ENCODE assay signal across 12 mouse cellular contexts in genomic region chr12:53621271-53621670, GRCm38 (mm10).
"Had no signal": no experiment of that assay in that cellular context is flagged by ENCODE, and none has a peak within 500 bp of the region (broad histone marks: within the 10 kb centered on the region; RNA-seq: fewer than 3 reads in every experiment).

No protein-coding gene starts in this region.

- H3K4me2 ChIP-seq: kidney, embryonic 15.5 days; liver, embryonic 11.5 days; liver, embryonic 15.5 days; midbrain, embryonic 15.5 days had no signal

- H3K27me3 ChIP-seq: liver, embryonic 15.5 days; midbrain, embryonic 15.5 days had no signal

- H3K27ac ChIP-seq: kidney, embryonic 15.5 days; left cerebral cortex, adult 2 months; limb, embryonic 10.5 days; liver, embryonic 15.5 days; midbrain, embryonic 15.5 days; stomach, postnatal 0 days had no signal

- H3K4me3 ChIP-seq: kidney, embryonic 15.5 days; left cerebral cortex, adult 2 months; limb, embryonic 10.5 days; liver, embryonic 15.5 days; midbrain, embryonic 15.5 days had no signal

- H3K9me3 ChIP-seq: kidney, embryonic 15.5 days; limb, embryonic 10.5 days; liver, embryonic 15.5 days; midbrain, embryonic 15.5 days had no signal

- H3K9ac ChIP-seq: kidney, embryonic 15.5 days; liver, embryonic 15.5 days; midbrain, embryonic 15.5 days had no signal

- ATAC-seq: lung, postnatal 0 days; midbrain, embryonic 15.5 days had no signal

- H3K36me3 ChIP-seq: kidney, embryonic 15.5 days; limb, embryonic 10.5 days; liver, embryonic 15.5 days; midbrain, embryonic 15.5 days had no signal

- DNase-seq: kidney, postnatal 14 days; lung, adult 2 months; lung, postnatal 36 days; thymus, postnatal 4 days had no signal

- H3K4me1 ChIP-seq: liver, embryonic 15.5 days had no signal
